Mouse (Mus musculus) myocyte (in vitro differentiated cells): ENCODE measurements around the gene Nsmce3. TPM values are rescaled to one million over a fixed set of nuclear protein-coding genes. Genes with fewer than 3 reads are reported as not detected.

Experiments
- H3K27me3 ChIP-seq: one replicate; pipeline ENCODE4 v1.6.1; 2011; ENCODE audit not compliant: control insufficient read depth, insufficient read depth, insufficient read length
- H3K36me3 ChIP-seq: one replicate; pipeline ENCODE4 v1.6.1; 2011; ENCODE audit not compliant: control insufficient read depth, insufficient read depth
- H3K4me2 ChIP-seq: one replicate; pipeline ENCODE4 v1.6.1; 2011; ENCODE audit warnings: low read depth, control low read depth
- H3K4me3 ChIP-seq: one replicate; pipeline ENCODE4 v1.5.1; 2011; ENCODE audit warnings: mild to moderate bottlenecking, control low read depth, moderate library complexity
- H3K79me2 ChIP-seq: one replicate; pipeline ENCODE4 v1.6.1; 2011; ENCODE audit not compliant: control insufficient read depth, insufficient read depth
- H3ac ChIP-seq: one replicate; pipeline ENCODE4 v1.6.1; 2011; ENCODE audit not compliant: control insufficient read depth, insufficient read length
- CEBPB ChIP-seq: IDR thresholded peaks from 2 replicates; pipeline ENCODE4 v1.6.1; 2011; ENCODE audit warnings: mild to moderate bottlenecking, moderate library complexity; ENCODE audit not compliant: poor library complexity, insufficient read depth, severe bottlenecking
- E2F4 ChIP-seq: IDR thresholded peaks from one replicate; pipeline ENCODE4 v1.6.1; 2011; ENCODE audit warnings: mild to moderate bottlenecking, control low read depth, moderate library complexity; ENCODE audit not compliant: insufficient read depth
- MAX ChIP-seq: IDR thresholded peaks from one replicate; pipeline ENCODE4 v1.6.1; 2011; ENCODE audit warnings: low read depth, mild to moderate bottlenecking, control low read depth
- MYOD1 ChIP-seq, 3 experiments: IDR thresholded peaks; one replicate each; pipeline ENCODE4 v1.6.1; 2011; ENCODE audit warnings: control low read depth in 2 of 3, low read depth in 2 of 3, mild to moderate bottlenecking in 2 of 3, moderate library complexity in 1 of 3; ENCODE audit not compliant: insufficient read length in 2 of 3, control insufficient read depth in 1 of 3
- MYOG ChIP-seq, 3 experiments: IDR thresholded peaks; one replicate each; pipeline ENCODE4 v1.6.1; 2011; ENCODE audit warnings: control low read depth in 2 of 3, low read depth in 2 of 3, mild to moderate bottlenecking in 2 of 3; ENCODE audit not compliant: insufficient read length in 2 of 3, control insufficient read depth in 1 of 3, insufficient read depth in 1 of 3
- POLR2A ChIP-seq: IDR thresholded peaks from one replicate; pipeline ENCODE4 v1.6.1; 2011; ENCODE audit warnings: low read depth, mild to moderate bottlenecking, control low read depth, moderate library complexity; ENCODE audit not compliant: insufficient read length
- POLR2AphosphoS2 ChIP-seq: IDR thresholded peaks from one replicate; pipeline ENCODE4 v1.6.1; 2011; ENCODE audit warnings: low read depth, control low read depth; ENCODE audit not compliant: insufficient read length
- REST ChIP-seq: IDR thresholded peaks from one replicate; pipeline ENCODE4 v1.6.1; 2011; ENCODE audit warnings: mild to moderate bottlenecking, control low read depth, moderate library complexity; ENCODE audit not compliant: insufficient read depth, insufficient read length
- SRF ChIP-seq: IDR thresholded peaks from one replicate; pipeline ENCODE4 v1.6.1; 2011; ENCODE audit warnings: low read depth; ENCODE audit not compliant: control insufficient read depth, insufficient read length
- TCF12 ChIP-seq: IDR thresholded peaks from one replicate; pipeline ENCODE4 v1.6.1; 2011; ENCODE audit warnings: mild to moderate bottlenecking, control low read depth; ENCODE audit not compliant: poor library complexity, insufficient read depth, severe bottlenecking
- TCF3 ChIP-seq: IDR thresholded peaks from one replicate; pipeline ENCODE4 v1.6.1; 2011; ENCODE audit warnings: low read depth, control low read depth; ENCODE audit not compliant: insufficient read length
- USF1 ChIP-seq: IDR thresholded peaks from one replicate; pipeline ENCODE4 v1.6.1; 2011; ENCODE audit warnings: low read depth, mild to moderate bottlenecking, control low read depth, moderate library complexity
- polyA plus RNA-seq: library from polyadenylated mRNA; unstranded; fragments of >200 nt; fragmentation: generic; extraction: Trizol; gene quantifications from one replicate; pipeline ENCODE4 v1.2.1, GENCODE M21; 2012; ENCODE audit warnings: missing spikeins

Nsmce3 gene
- polyA plus RNA-seq, 1 experiment: 5.4 TPM

- H3K4me3 ChIP-seq: peak overlapping the region; percentile 30
- H3K79me2 ChIP-seq: no peaks in the 10 kb centered on the region
- H3K36me3 ChIP-seq: no peaks in the 10 kb centered on the region
- TF ChIP-seq POLR2AphosphoS2 (no peak), MAX (no peak), CEBPB (no peak), E2F4 (no peak), USF1 (no peak), MYOD1 (IDR thresholded peaks at IDR 0.05; ENCODE audit: control insufficient read depth in 1 of 3, insufficient read length in 2 of 3, low read depth in 2 of 3) (peak in 2 of 3 experiments; percentile 39 to 64), SRF (no peak), TCF12 (no peak), MYOG (IDR thresholded peaks at IDR 0.05; ENCODE audit: control insufficient read depth in 1 of 3, insufficient read depth in 1 of 3, insufficient read length in 2 of 3, low read depth in 2 of 3) (peak in 1 of 3 experiments; percentile 70), POLR2A (no peak), TCF3 (no peak), REST (no peak)
- H3K27me3 ChIP-seq: no peaks in the 10 kb centered on the region
- no peak overlapping the region for H3ac ChIP-seq
- H3K4me2 ChIP-seq: peak overlapping the region; percentile 90
Measured at GRCm38 (mm10) chr7:64856526-64857082, 16.2 kb downstream of the Nsmce3 start.

- Histone ChIP-seq H3K4me3 (peak overlapping the region; percentile 30), H3K79me2 (no peaks in the 10 kb centered on the region), H3K4me2 (peak overlapping the region; percentile 90)
Measured at GRCm38 (mm10) chr7:64855976-64856375, 16.8 kb downstream of the Nsmce3 start.

GRCm38 (mm10) chr7:64855389-64855927 lies 17.3 kb downstream of the Nsmce3 start:
- TF ChIP-seq TCF3 (no peak), POLR2AphosphoS2 (no peak), REST (no peak), POLR2A (no peak), E2F4 (no peak)
- Histone ChIP-seq H3K79me2 (no peaks in the 10 kb centered on the region), H3K27me3 (no peaks in the 10 kb centered on the region), H3ac (no peak overlapping the region), H3K4me2 (peak overlapping the region; percentile 90), H3K4me3 (peak overlapping the region; percentile 30), H3K36me3 (no peaks in the 10 kb centered on the region)

More at GRCm38 (mm10) chr7:64855976-64856375, 16.8 kb downstream of the Nsmce3 start:
- H3K27me3 ChIP-seq: no peaks in the 10 kb centered on the region
- no peak overlapping the region for H3ac ChIP-seq
- no peaks in the 10 kb centered on the region for H3K36me3 ChIP-seq
- TF ChIP-seq MAX (no peak), MYOD1 (IDR thresholded peaks at IDR 0.05; ENCODE audit: control insufficient read depth in 1 of 3, insufficient read length in 2 of 3, low read depth in 2 of 3) (no peak)

GRCm38 (mm10) chr7:64850791-64851190 lies 22.0 kb downstream of the Nsmce3 start:
- Histone ChIP-seq H3K27me3 (no peaks in the 10 kb centered on the region), H3K79me2 (no peaks in the 10 kb centered on the region), H3ac (no peak overlapping the region), H3K4me3 (no peak overlapping the region), H3K4me2 (no peak overlapping the region), H3K36me3 (no peaks in the 10 kb centered on the region)
- no peak for TF ChIP-seq SRF
- TF ChIP-seq REST: peak; percentile 91
- TF ChIP-seq POLR2AphosphoS2: no peak

GRCm38 (mm10) chr7:64847366-64847899 lies 25.4 kb downstream of the Nsmce3 start:
- Histone ChIP-seq H3K4me3 (no peak overlapping the region), H3K4me2 (no peak overlapping the region), H3K27me3 (no peaks in the 10 kb centered on the region), H3K79me2 (no peaks in the 10 kb centered on the region), H3K36me3 (no peaks in the 10 kb centered on the region), H3ac (no peak overlapping the region)
- no peak for TF ChIP-seq MAX
- no peak for TF ChIP-seq MYOD1 (IDR thresholded peaks at IDR 0.05; ENCODE audit: control insufficient read depth in 1 of 3, insufficient read length in 2 of 3, low read depth in 2 of 3)
- no peak for TF ChIP-seq REST
- TF ChIP-seq MYOG (IDR thresholded peaks at IDR 0.05; ENCODE audit: control insufficient read depth in 1 of 3, insufficient read depth in 1 of 3, insufficient read length in 2 of 3, low read depth in 2 of 3): no peak
- no peak for TF ChIP-seq TCF3
- no peak for TF ChIP-seq POLR2A
- TF ChIP-seq TCF12: no peak
- no peak for TF ChIP-seq POLR2AphosphoS2

- no peak overlapping the region for H3K4me3 ChIP-seq
- no peak overlapping the region for H3K4me2 ChIP-seq
- H3K79me2 ChIP-seq: no peaks in the 10 kb centered on the region
- TF ChIP-seq MAX (no peak), TCF12 (no peak), E2F4 (no peak), TCF3 (no peak), MYOG (IDR thresholded peaks at IDR 0.05; ENCODE audit: control insufficient read depth in 1 of 3, insufficient read depth in 1 of 3, insufficient read length in 2 of 3, low read depth in 2 of 3) (no peak), SRF (no peak), USF1 (no peak), POLR2A (no peak), MYOD1 (IDR thresholded peaks at IDR 0.05; ENCODE audit: control insufficient read depth in 1 of 3, insufficient read length in 2 of 3, low read depth in 2 of 3) (no peak), POLR2AphosphoS2 (no peak), CEBPB (no peak), REST (no peak)
- H3K36me3 ChIP-seq: no peaks in the 10 kb centered on the region
- H3K27me3 ChIP-seq: no peaks in the 10 kb centered on the region
- no peak overlapping the region for H3ac ChIP-seq
Measured at GRCm38 (mm10) chr7:64846061-64846460, 26.7 kb downstream of the Nsmce3 start.
